In the genomic region with DNA sequence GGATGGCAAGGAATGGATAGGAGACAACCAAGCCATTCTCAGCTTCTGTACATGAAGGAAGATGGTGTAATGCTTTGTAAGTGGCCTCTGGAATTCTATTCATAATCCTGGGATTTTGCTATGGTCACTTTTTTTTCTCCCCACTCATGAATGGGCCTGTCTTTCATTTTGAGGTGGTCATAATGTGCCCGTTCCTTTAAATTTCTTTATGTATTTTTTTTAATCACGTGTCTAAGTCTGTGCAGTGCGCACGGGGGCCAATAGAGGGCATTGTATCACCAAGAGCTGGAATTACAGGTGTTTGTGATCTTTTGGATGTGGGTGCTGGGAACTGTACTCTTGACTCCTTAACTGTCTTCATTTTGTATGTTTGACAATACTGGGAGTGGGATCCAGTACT, we compare ENCODE assay signal across 8 mouse cellular contexts. TPM values are rescaled to one million over a fixed set of nuclear protein-coding genes. Genes with fewer than 3 reads are reported as not detected.
DNase-seq lines count a peak whose midpoint lies in the region; ATAC-seq and TF ChIP-seq lines count a peak whose summit lies in the region.

No protein-coding gene starts in this region.

- no peaks in the 10 kb centered on the region for H3K9me3 ChIP-seq in heart, embryonic 12.5 days (replicated peaks)
- H3K9me3 ChIP-seq in kidney, postnatal 0 days (replicated peaks; ENCODE audit: low read length), result no peaks in the 10 kb centered on the region
- no peaks in the 10 kb centered on the region for H3K9me3 ChIP-seq in lung, embryonic 16.5 days (ENCODE audit: control insufficient read depth, low read length)

- TF ChIP-seq CTCF in kidney, postnatal 0 days (IDR thresholded peaks at IDR 0.05; ENCODE audit: low read depth), result peak; percentile 61; the same call in 1 of the 2 replicates

- H3K27me3 ChIP-seq in heart, embryonic 12.5 days (replicated peaks), result no peaks in the 10 kb centered on the region
- no peaks in the 10 kb centered on the region for H3K27me3 ChIP-seq in kidney, postnatal 0 days (ENCODE audit: insufficient read depth, low read length)
- H3K27me3 ChIP-seq in lung, embryonic 16.5 days (ENCODE audit: control insufficient read depth, insufficient read depth, low read depth, low read length), result no peaks in the 10 kb centered on the region

- peaks cover 24% of the 10 kb centered on the region for H3K4me1 ChIP-seq in heart, embryonic 12.5 days (replicated peaks)
- H3K4me1 ChIP-seq in kidney, postnatal 0 days (replicated peaks; ENCODE audit: insufficient read depth, low read length), result peaks cover 6% of the 10 kb centered on the region; the same call in 1 of the 2 replicates
- H3K4me1 ChIP-seq in lung, embryonic 16.5 days (replicated peaks; ENCODE audit: control insufficient read depth, insufficient read depth, low read length), result peaks cover 12% of the 10 kb centered on the region

- ATAC-seq in heart, embryonic 12.5 days (ENCODE audit: insufficient number of reproducible peaks, low FRiP score), result no peak
- ATAC-seq in kidney, postnatal 0 days (replicated peaks; ENCODE audit: low FRiP score, low read depth), result no peak
- ATAC-seq in lung, embryonic 16.5 days (ENCODE audit: low read depth), result no peak

- WGBS in heart, embryonic 12.5 days, result 9% methylated on average over 4 of the region's 4 CpGs
- 10% methylated on average over 4 of the region's 4 CpGs for WGBS in kidney, postnatal 0 days
- 7% methylated on average over 4 of the region's 4 CpGs for WGBS in lung, embryonic 16.5 days

- peak overlapping the region; percentile 76 for H3K4me3 ChIP-seq in heart, embryonic 12.5 days
- H3K4me3 ChIP-seq in kidney, postnatal 0 days (replicated peaks; ENCODE audit: low read depth, low read length), result peak overlapping the region; percentile 66
- peak overlapping the region; percentile 83 for H3K4me3 ChIP-seq in lung, embryonic 16.5 days (ENCODE audit: low read length)

- peak; percentile 31 for DNase-seq in gastrocnemius, postnatal 10 days
- no peak for DNase-seq in gastrocnemius, postnatal 4 days (ENCODE audit: low spot score in 2 of 2)
- peak; percentile 78 for DNase-seq in NIH3T3 (ENCODE audit: low read depth)
- peak; percentile 51 to 53 for DNase-seq in cerebellum, postnatal 36 days
- DNase-seq in kidney, postnatal 0 days (ENCODE audit: low spot score), result peak; percentile 40
- peak; percentile 71 for DNase-seq in spleen, adult 12 weeks (ENCODE audit: low spot score)

- peak overlapping the region; percentile 85 for H3K4me2 ChIP-seq in heart, embryonic 12.5 days
- H3K4me2 ChIP-seq in kidney, postnatal 0 days (ENCODE audit: low read length), result peak overlapping the region; percentile 82
- H3K4me2 ChIP-seq in lung, embryonic 16.5 days (ENCODE audit: low read depth, low read length), result peak overlapping the region; percentile 62

- H3K36me3 ChIP-seq in heart, embryonic 12.5 days, result peaks cover 19% of the 10 kb centered on the region
- 0 out of 2 replicates have a peak, but pooled peaks cover 2% of the 10 kb centered on the region for H3K36me3 ChIP-seq in kidney, postnatal 0 days (ENCODE audit: insufficient read depth, low read length)
- H3K36me3 ChIP-seq in lung, embryonic 16.5 days (ENCODE audit: control insufficient read depth, insufficient read depth, low read length), result no peaks in the 10 kb centered on the region

- H3K9ac ChIP-seq in heart, embryonic 12.5 days, result peak overlapping the region; percentile 80
- peak overlapping the region; percentile 56 for H3K9ac ChIP-seq in kidney, postnatal 0 days (ENCODE audit: low read depth, low read length)
- H3K9ac ChIP-seq in lung, embryonic 16.5 days (ENCODE audit: low read length), result peak overlapping the region; percentile 69

- H3K27ac ChIP-seq in heart, embryonic 12.5 days (ENCODE audit: poor library complexity, severe bottlenecking), result peak overlapping the region; percentile 80
- H3K27ac ChIP-seq in kidney, postnatal 0 days, result peak overlapping the region; percentile 81
- peak overlapping the region; percentile 83 for H3K27ac ChIP-seq in lung, embryonic 16.5 days (ENCODE audit: low read length)

RNA-seq across cellular contexts. Expression of a gene that starts 0.7 kb away (rescaled TPM):
- 1 to 10 TPM; 3.8 to 5.0 TPM for total RNA-seq in gastrocnemius, postnatal 10 days (2021)
- 1 to 10 TPM; 4.8 to 5.8 TPM for total RNA-seq in gastrocnemius, postnatal 4 days (2021)
- 18.4 and 19.4 TPM in 2 replicates for polyA plus RNA-seq in heart, embryonic 12.5 days (2016; fragmentation: Nextera tagmentation; extraction: Ambion mirVana)
- 12.9 and 14.3 TPM in 2 replicates for polyA plus RNA-seq in kidney, postnatal 0 days (2015; fragmentation: Nextera tagmentation; extraction: Ambion mirVana)
- 32.1 and 34.2 TPM in 2 replicates for polyA plus RNA-seq in lung, embryonic 16.5 days (2015; fragmentation: Nextera tagmentation; extraction: Ambion mirVana)

RNA-seq across cellular contexts. Expression of a gene that starts 0.9 kb away (rescaled TPM):
- total RNA-seq in gastrocnemius, postnatal 10 days (2021), result 10 to 100 TPM; 12.0 to 12.8 TPM
- 10 to 100 TPM; 13.0 to 14.1 TPM for total RNA-seq in gastrocnemius, postnatal 4 days (2021)
- 32.3 and 33.4 TPM in 2 replicates for polyA plus RNA-seq in heart, embryonic 12.5 days (2016; fragmentation: Nextera tagmentation; extraction: Ambion mirVana)
- 51.3 and 52.2 TPM in 2 replicates for polyA plus RNA-seq in kidney, postnatal 0 days (2015; fragmentation: Nextera tagmentation; extraction: Ambion mirVana)
- 28.1 and 33.1 TPM in 2 replicates for polyA plus RNA-seq in lung, embryonic 16.5 days (2015; fragmentation: Nextera tagmentation; extraction: Ambion mirVana)

RNA-seq across cellular contexts. Expression of a gene that starts 30.6 kb away (rescaled TPM):
- 10 to 100 TPM; 26.2 to 34.1 TPM for total RNA-seq in gastrocnemius, postnatal 10 days (2021)
- total RNA-seq in gastrocnemius, postnatal 4 days (2021), result 10 to 100 TPM; 34.5 to 34.7 TPM
- 17.4 TPM in 2 replicates for polyA plus RNA-seq in heart, embryonic 12.5 days (2016; fragmentation: Nextera tagmentation; extraction: Ambion mirVana)
- 11.4 and 12.2 TPM in 2 replicates for polyA plus RNA-seq in kidney, postnatal 0 days (2015; fragmentation: Nextera tagmentation; extraction: Ambion mirVana)
- 13.1 and 16.3 TPM in 2 replicates for polyA plus RNA-seq in lung, embryonic 16.5 days (2015; fragmentation: Nextera tagmentation; extraction: Ambion mirVana)

RNA-seq across cellular contexts. Expression of a gene that starts 39.1 kb away (rescaled TPM):
- total RNA-seq in gastrocnemius, postnatal 10 days (2021), result 10 to 100 TPM; 24.5 to 25.2 TPM
- 10 to 100 TPM; 27.1 to 33.1 TPM for total RNA-seq in gastrocnemius, postnatal 4 days (2021)
- 10.3 and 12.1 TPM in 2 replicates for polyA plus RNA-seq in heart, embryonic 12.5 days (2016; fragmentation: Nextera tagmentation; extraction: Ambion mirVana)
- polyA plus RNA-seq in kidney, postnatal 0 days (2015; fragmentation: Nextera tagmentation; extraction: Ambion mirVana), result 8.1 and 8.7 TPM in 2 replicates
- polyA plus RNA-seq in lung, embryonic 16.5 days (2015; fragmentation: Nextera tagmentation; extraction: Ambion mirVana), result 8.4 and 8.7 TPM in 2 replicates

Comparison
In these comparisons a context has a peak if more than half of its experiments do, and no peak if none do; other contexts are left out.
1. DNase-seq: peak in gastrocnemius, postnatal 10 days (single experiment), NIH3T3 (single experiment), cerebellum, postnatal 36 days (2 of 2), kidney, postnatal 0 days (single experiment) and spleen, adult 12 weeks (single experiment); none in gastrocnemius, postnatal 4 days (0 of 2).
2. Peak in every context shown above with its lines, with median percentiles within 50 percentile points of each other: H3K27ac ChIP-seq, H3K4me2 ChIP-seq, H3K4me3 ChIP-seq and H3K9ac ChIP-seq.